Mouse (Mus musculus) stomach, embryonic 14.5 days (tissue): ENCODE data around the gene Syt6. TPM values are rescaled to one million over a fixed set of nuclear protein-coding genes. Genes with fewer than 3 reads are reported as not detected.

ENCODE experiments used
- microRNA-seq: library from miRNA; unstranded; fragments of <30 nt; microRNA quantifications from one replicate; pipeline ENCODE4, GENCODE M21; 2016
- polyA plus RNA-seq: library from polyadenylated mRNA; unstranded; fragments of >200 nt; fragmentation: Nextera tagmentation; extraction: Ambion mirVana; gene quantifications from 2 replicates; pipeline ENCODE4 v1.2.1, GENCODE M21; 2014

Syt6 gene
- polyA plus RNA-seq, 1 experiment from 2014 or later, result 3.4 TPM

Small RNAs within 50 kb of the gene (microRNA-seq; reads per million reads assigned to microRNA genes)
- not detected for gene Gm25325

Other genes starting within 250 kb of the Syt6 start
- gene Atg4a-ps, start 70.8 kb downstream of the Syt6 start, polyA plus RNA-seq, result 0.28 TPM in 1 of 2 replicates, not detected in the other
- gene Olfml3, start 162.8 kb downstream of the Syt6 start, polyA plus RNA-seq, result 68.2 and 76.5 TPM in 2 replicates
- not detected in 2 replicates for gene Gm10964, start 164.1 kb downstream of the Syt6 start, polyA plus RNA-seq
- gene Hipk1, start 216.3 kb downstream of the Syt6 start, polyA plus RNA-seq, result 18.1 and 18.8 TPM in 2 replicates
- 27.0 and 30.9 TPM in 2 replicates for gene Dclre1b, start 234.2 kb downstream of the Syt6 start, polyA plus RNA-seq
- 18.5 and 21.8 TPM in 2 replicates for gene Ap4b1, start 234.3 kb downstream of the Syt6 start, polyA plus RNA-seq
- 0.35 and 0.50 TPM in 2 replicates for gene Gm43064, start 234.3 kb downstream of the Syt6 start, polyA plus RNA-seq